Mouse (Mus musculus) ES-E14 (cell line): Measurements from ENCODE around the gene Plcxd1. TPM values are rescaled to one million over a fixed set of nuclear protein-coding genes. Genes with fewer than 3 reads are reported as not detected.

ENCODE experiments used
- DNase-seq: peaks from one replicate; pipeline ENCODE4 v3.0.0-alpha.2; 2013; ENCODE audit warnings: low read depth, low spot score
- H3K27ac ChIP-seq: 2 replicates; pipeline ENCODE4 v1.5.1; 2012; ENCODE audit warnings: low read depth, mild to moderate bottlenecking, low read length, moderate library complexity, mixed read lengths; ENCODE audit not compliant: poor library complexity, insufficient read depth, severe bottlenecking
- H3K36me3 ChIP-seq: 2 replicates; pipeline ENCODE4 v1.6.1; 2012; ENCODE audit warnings: mild to moderate bottlenecking, low read length, moderate library complexity, mixed read lengths; ENCODE audit not compliant: control insufficient read depth, poor library complexity, insufficient read depth, severe bottlenecking
- H3K4me1 ChIP-seq, 2 experiments: fragments of 150-350 bp in 1 of 2; sonication (generic) in 1 of 2; 2 replicates each; pipeline ENCODE4 v1.6.1; 2012; ENCODE audit warnings: low read length in 2 of 2, mild to moderate bottlenecking in 1 of 2, mixed read lengths in 1 of 2; ENCODE audit not compliant: control insufficient read depth in 2 of 2, insufficient read depth in 2 of 2, poor library complexity in 1 of 2
- H3K4me3 ChIP-seq, 2 experiments: fragments of 150-350 bp in 1 of 2; sonication (generic) in 1 of 2; 2 replicates each; pipeline ENCODE4 v1.5.1; 2012; ENCODE audit warnings: low read length in 2 of 2, low read depth in 1 of 2, mild to moderate bottlenecking in 1 of 2, mixed read lengths in 1 of 2; ENCODE audit not compliant: insufficient read depth in 1 of 2, poor library complexity in 1 of 2, severe bottlenecking in 1 of 2
- H3K9ac ChIP-seq: 2 replicates; pipeline ENCODE4 v1.6.1; 2012; ENCODE audit warnings: low read depth, mild to moderate bottlenecking, low read length, mixed read lengths; ENCODE audit not compliant: poor library complexity, insufficient read depth, severe bottlenecking
- H3K9me3 ChIP-seq: fragments of 150-350 bp; sonication (generic); 2 replicates; pipeline ENCODE4 v1.6.1; 2012; ENCODE audit warnings: low read depth, mild to moderate bottlenecking, low read length; ENCODE audit not compliant: control insufficient read depth, insufficient read depth
- CHD2 ChIP-seq: IDR thresholded peaks from 2 replicates; pipeline ENCODE4 v1.6.1; 2014; ENCODE audit warnings: mild to moderate bottlenecking, low read depth, low read length, inconsistent platforms
- HCFC1 ChIP-seq: IDR thresholded peaks from 2 replicates; pipeline ENCODE4 v1.6.1; 2012; ENCODE audit warnings: low read length, inconsistent platforms, borderline replicate concordance; ENCODE audit not compliant: insufficient read depth
- MAFK ChIP-seq: IDR thresholded peaks from 2 replicates; pipeline ENCODE4 v1.6.1; 2014; ENCODE audit warnings: mild to moderate bottlenecking, low read depth, low read length, inconsistent platforms; ENCODE audit not compliant: insufficient read depth
- ZC3H11A ChIP-seq: IDR thresholded peaks from 2 replicates; pipeline ENCODE4 v1.6.1; 2012; ENCODE audit warnings: low read depth, mild to moderate bottlenecking, inconsistent platforms, low read length, borderline replicate concordance
- ZNF384 ChIP-seq: IDR thresholded peaks from 2 replicates; pipeline ENCODE4 v1.6.1; 2012; ENCODE audit warnings: low read depth, low read length, inconsistent platforms
- in situ Hi-C, 2 experiments: fragments of 600-800 bp; cut with MboI; formaldehyde crosslinking; loops; one replicate each; pipeline ENCODE4 v1.15.1; 2025; ENCODE audit warnings: low sequenced_read_pairs in 2 of 2, inconsistent platforms in 1 of 2; ENCODE audit not compliant: unreplicated experiment in 2 of 2
- total RNA-seq: library from RNA; depleted of rRNA; stranded (reverse); fragments of 300-350 nt; gene quantifications from 2 replicates; pipeline ENCODE4 v1.2.3, GENCODE M21; 2012

The Plcxd1 gene
- total RNA-seq, 1 experiment = 18.3 TPM

DNA sequence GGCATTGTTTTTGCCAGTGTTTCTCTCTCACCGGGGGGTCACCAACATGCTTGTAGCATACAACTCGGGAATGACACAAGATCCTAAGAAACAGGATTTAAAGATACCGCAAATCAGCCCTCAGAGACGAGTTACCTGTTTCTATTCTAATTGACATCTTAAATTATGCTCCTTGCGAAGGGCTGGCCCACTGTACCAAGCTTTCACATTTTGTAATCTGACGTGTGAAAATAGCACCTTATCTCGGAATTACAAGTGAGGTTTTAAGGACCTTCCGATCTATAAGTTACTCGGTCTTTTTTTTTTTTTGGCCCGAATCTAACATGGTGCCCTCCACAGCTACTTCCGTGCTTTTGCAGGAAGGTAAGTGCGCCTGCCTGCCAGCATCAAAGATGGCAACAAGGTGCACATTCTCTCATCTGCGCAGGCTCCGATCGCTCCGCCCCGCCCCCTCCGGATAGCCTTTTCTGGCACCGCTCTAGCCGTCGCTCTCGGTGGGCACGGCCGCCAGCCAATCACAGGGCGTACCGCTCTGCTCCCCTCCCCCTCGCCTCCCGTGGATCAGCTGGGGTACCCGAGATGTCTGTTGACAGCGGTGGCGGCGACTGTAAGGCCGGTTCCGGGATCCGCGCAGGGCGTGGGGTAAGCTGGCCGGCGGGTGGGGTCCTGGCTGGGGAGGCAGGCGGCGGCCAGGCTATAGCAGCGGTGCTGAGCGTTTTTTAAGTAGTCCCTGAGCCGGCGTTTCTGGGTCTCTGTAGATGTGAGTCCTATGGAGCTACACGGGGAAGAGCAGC is 35.7 kb downstream of the Plcxd1 start, which contains the start of gene Chfr:
Gene Chfr (plus strand): TSS at position 550 of the 794 bp plus-strand sequence.
- Histone ChIP-seq H3K4me1 (no peaks in the 10 kb centered on the region; a peak in 1 of 4 replicates), H3K36me3 (no peaks in the 10 kb centered on the region; the same call in none of the 2 replicates), H3K9ac (peak within 1 kb of the TSS; percentile 74), H3K4me3 (peak within 1 kb of the TSS; percentile 91 to 93), H3K27ac (no peak within 1 kb of the TSS), H3K9me3 (peaks cover 32% of the 10 kb centered on the region)
- no peak for TF ChIP-seq MAFK
- peak; percentile 94 for TF ChIP-seq ZNF384
- peak; percentile 86 for TF ChIP-seq HCFC1
- TF ChIP-seq ZC3H11A = no peak
- TF ChIP-seq CHD2 = no peak
- DNase-seq = peak; percentile 96
- in situ Hi-C loops = no loop called here

DNA sequence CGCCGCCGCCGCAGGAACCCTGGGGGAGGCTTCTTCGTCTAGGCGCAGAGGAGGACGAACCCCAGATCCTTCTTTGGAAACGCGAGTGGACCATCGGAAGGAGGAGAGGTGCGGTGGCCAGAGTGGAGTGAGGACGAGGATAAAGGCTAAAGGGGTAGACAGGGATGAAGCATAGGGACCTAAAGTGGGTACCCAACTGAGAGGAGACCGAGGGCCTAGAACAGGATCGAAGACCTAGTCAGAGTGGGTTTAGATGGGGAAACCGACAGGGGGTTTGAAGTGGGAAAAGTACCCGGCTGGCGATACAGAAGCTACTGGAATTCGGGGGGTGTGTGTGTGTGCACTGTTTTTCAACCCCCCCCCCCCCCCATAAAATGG is 36.3 kb downstream of the Plcxd1 start:
- Histone ChIP-seq H3K9me3 (peaks cover 29% of the 10 kb centered on the region), H3K36me3 (no peaks in the 10 kb centered on the region; the same call in 1 of the 2 replicates), H3K4me3 (peak overlapping the region; percentile 91 to 93), H3K27ac (no peak overlapping the region), H3K9ac (peak overlapping the region; percentile 74), H3K4me1 (no peaks in the 10 kb centered on the region; a peak in 1 of 4 replicates)
- in situ Hi-C loops = no loop called here
- DNase-seq = no peak
- TF ChIP-seq MAFK = no peak
- TF ChIP-seq CHD2 = no peak
- no peak for TF ChIP-seq HCFC1
- no peak for TF ChIP-seq ZC3H11A
- no peak for TF ChIP-seq ZNF384

DNA sequence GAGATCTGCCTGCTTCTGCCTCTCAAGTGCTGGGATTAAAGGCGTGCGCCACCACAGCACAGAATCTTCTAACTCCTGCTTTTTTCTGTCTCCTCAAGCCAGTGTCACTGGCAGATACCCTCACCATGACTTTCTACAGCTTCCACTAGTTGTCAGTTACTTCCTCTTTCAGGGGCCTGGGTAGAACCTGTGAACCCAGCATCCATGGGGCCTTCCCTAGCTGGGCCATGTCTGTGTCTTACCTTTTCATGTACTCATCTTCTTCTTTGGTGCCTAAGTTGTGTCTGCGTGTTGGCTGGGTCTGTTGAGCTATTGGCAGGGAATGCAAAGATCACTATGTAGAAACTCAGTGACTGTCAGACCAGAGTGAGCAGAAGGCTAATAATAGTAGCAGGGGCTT is 38.0 kb downstream of the Plcxd1 start:
- in situ Hi-C loops = no loop called here
- TF ChIP-seq CHD2 (no peak), MAFK (no peak), ZNF384 (no peak), HCFC1 (no peak), ZC3H11A (no peak)
- H3K27ac ChIP-seq = no peak overlapping the region
- no peak for DNase-seq
- peaks cover 22% of the 10 kb centered on the region for H3K9me3 ChIP-seq
- H3K36me3 ChIP-seq = no peaks in the 10 kb centered on the region
- H3K4me3 ChIP-seq = no peak overlapping the region
- H3K9ac ChIP-seq = no peak overlapping the region
- H3K4me1 ChIP-seq = no peaks in the 10 kb centered on the region; a peak in 1 of 4 replicates

DNA sequence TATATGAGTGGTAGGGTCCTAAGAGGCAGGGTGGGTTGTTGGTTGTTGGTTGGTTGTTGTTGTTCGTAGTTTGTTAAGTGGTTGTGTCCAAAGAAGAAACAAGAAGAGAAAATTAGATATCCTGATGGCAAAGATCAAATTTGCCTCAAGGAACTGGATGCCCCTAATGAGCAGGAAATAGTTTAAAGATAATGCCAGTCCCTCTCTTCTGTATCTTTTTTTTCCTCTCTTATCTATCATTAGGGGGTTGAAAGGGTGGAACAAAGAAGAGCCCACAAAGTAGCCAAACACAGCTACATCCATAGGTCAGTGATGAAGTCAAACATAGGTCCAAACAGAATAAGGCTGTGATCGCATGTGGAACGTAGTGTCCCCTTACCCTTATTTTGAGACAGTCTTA is 39.6 kb downstream of the Plcxd1 start:
- Histone ChIP-seq H3K9ac (no peak overlapping the region), H3K9me3 (peaks cover 9% of the 10 kb centered on the region; the same call in 1 of the 2 replicates), H3K4me3 (no peak overlapping the region), H3K36me3 (no peaks in the 10 kb centered on the region; the same call in 1 of the 2 replicates), H3K27ac (no peak overlapping the region), H3K4me1 (no peaks in the 10 kb centered on the region; a peak in 1 of 4 replicates)
- in situ Hi-C loops = no loop called here
- no peak for DNase-seq
- TF ChIP-seq ZNF384 = no peak

DNA sequence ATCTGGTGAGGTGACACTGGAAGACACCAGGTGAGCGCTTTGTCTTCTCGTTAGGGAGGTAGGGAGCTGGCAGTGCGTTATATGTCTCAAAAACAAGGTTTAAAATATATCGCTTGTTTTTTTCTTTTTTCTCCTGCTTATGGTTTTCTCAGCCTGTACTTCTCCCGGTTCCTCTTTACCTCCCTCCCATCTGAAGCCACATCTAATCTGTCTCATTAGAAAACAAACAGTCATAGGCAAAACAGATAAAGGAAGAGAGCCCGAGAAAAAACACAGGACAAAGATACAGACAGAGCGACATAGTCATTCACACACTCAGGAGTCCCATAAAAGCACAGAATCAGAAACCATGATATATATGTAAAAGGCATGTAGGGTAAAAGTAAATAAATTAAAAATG is 40.7 kb downstream of the Plcxd1 start:
- Histone ChIP-seq H3K27ac (no peak overlapping the region), H3K9ac (no peak overlapping the region), H3K4me3 (no peak overlapping the region), H3K9me3 (no peaks in the 10 kb centered on the region), H3K36me3 (peaks cover 2% of the 10 kb centered on the region), H3K4me1 (no peaks in the 10 kb centered on the region; a peak in 1 of 4 replicates)
- DNase-seq = no peak
- TF ChIP-seq HCFC1 = no peak
- TF ChIP-seq CHD2 = no peak
- TF ChIP-seq ZC3H11A = no peak
- no peak for TF ChIP-seq ZNF384
- no peak for TF ChIP-seq MAFK
- in situ Hi-C loops = no loop called here
